Mouse (Mus musculus): Measurements from ENCODE around the gene Grhl1. TPM values are rescaled to one million over a fixed set of nuclear protein-coding genes. Genes with fewer than 3 reads are reported as not detected.

Gene Grhl1
- polyA plus RNA-seq, 1 experiment from 2014 or later, result 1.1 TPM

GRCm38 (mm10) chr12:24597376-24597775 lies 25.3 kb downstream of the Grhl1 start:
- Histone ChIP-seq H3K4me3 (no peak overlapping the region), H3K9me3 (no peaks in the 10 kb centered on the region), H3K36me3 (replicated peaks) (no peaks in the 10 kb centered on the region), H3K27me3 (replicated peaks) (no peaks in the 10 kb centered on the region), H3K4me2 (no peak overlapping the region), H3K4me1 (no peaks in the 10 kb centered on the region), H3K27ac (no peak overlapping the region), H3K9ac (no peak overlapping the region)
- WGBS, result 80% methylated on average over 6 of the region's 6 CpGs
- ATAC-seq (replicated peaks), result no peak

DNA sequence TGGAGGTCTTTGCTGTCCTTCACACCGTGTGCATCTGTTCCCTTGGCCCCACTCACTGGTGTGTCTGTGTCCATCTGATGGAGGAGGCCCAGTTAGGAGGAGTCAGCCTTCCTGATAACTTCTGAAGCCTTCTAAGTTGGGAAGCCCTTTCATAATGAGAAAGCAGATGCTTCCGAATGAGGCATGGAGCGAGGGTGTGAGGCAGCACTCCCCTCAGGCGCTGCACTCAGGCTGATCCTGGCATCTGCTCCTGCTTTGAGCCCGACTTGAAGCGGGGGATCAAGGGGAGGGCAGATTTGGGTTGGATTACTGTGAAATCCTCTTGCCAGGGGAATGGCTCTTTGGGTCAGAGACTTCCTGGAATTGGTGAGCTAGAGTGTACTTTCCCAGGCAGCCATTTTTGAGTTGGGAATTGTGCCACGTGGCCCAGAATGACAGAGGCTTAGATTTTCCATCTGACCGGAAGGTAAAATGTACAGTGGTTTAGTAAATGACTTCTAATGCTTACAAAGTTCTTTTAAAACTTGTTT lies 27.3 kb downstream of the Grhl1 start:
- no peak for ATAC-seq (replicated peaks)
- H3K9me3 ChIP-seq, result no peaks in the 10 kb centered on the region
- WGBS, result 59% methylated on average over 8 of the region's 8 CpGs
- H3K4me3 ChIP-seq, result no peak overlapping the region
- H3K27ac ChIP-seq, result no peak overlapping the region
- H3K9ac ChIP-seq, result no peak overlapping the region
- H3K4me1 ChIP-seq, result no peaks in the 10 kb centered on the region
- no peaks in the 10 kb centered on the region for H3K27me3 ChIP-seq (replicated peaks)
- no peak overlapping the region for H3K4me2 ChIP-seq
- H3K36me3 ChIP-seq (replicated peaks), result no peaks in the 10 kb centered on the region

- no peak for ATAC-seq (replicated peaks)
- no peak overlapping the region for H3K9ac ChIP-seq
- no peak overlapping the region for H3K27ac ChIP-seq
- no peaks in the 10 kb centered on the region for H3K36me3 ChIP-seq (replicated peaks)
- H3K27me3 ChIP-seq (replicated peaks), result no peaks in the 10 kb centered on the region
- no peaks in the 10 kb centered on the region for H3K9me3 ChIP-seq
- H3K4me1 ChIP-seq, result no peaks in the 10 kb centered on the region
- WGBS, result 88% methylated on average over 7 of the region's 7 CpGs
- H3K4me2 ChIP-seq, result no peak overlapping the region
- no peak overlapping the region for H3K4me3 ChIP-seq
These were observed 28.0 kb downstream of the Grhl1 start for GRCm38 (mm10) chr12:24600074-24600473.

- peak; percentile 77 for ATAC-seq (replicated peaks)
These were observed 28.7 kb downstream of the Grhl1 start for GRCm38 (mm10) chr12:24600806-24601205.

DNA sequence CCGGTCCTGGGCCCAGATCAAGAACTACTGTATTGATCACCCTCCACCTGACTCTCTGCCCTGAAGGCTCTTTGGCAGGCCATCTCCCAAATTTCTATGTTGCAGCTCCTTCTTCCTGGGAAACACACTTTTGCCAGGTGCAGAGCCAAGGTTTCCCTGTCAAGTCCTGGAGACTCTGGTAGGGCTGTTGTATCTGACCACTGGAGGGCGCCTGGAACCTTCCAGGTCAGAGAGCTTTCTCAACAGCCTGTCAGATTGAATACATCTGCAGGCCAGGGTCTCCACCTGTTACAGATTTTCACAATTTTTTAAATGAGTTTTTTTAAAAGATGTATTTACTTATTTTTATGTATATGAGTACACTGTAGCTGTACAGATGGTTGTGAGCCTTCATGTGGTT lies 31.2 kb downstream of the Grhl1 start:
- 37% methylated on average over 2 of the region's 2 CpGs for WGBS
- Histone ChIP-seq H3K36me3 (replicated peaks) (no peaks in the 10 kb centered on the region), H3K27ac (no peak overlapping the region), H3K27me3 (replicated peaks) (no peaks in the 10 kb centered on the region), H3K4me1 (no peaks in the 10 kb centered on the region), H3K9ac (no peak overlapping the region), H3K4me2 (no peak overlapping the region), H3K9me3 (no peaks in the 10 kb centered on the region), H3K4me3 (no peak overlapping the region)
- peak; percentile 61; the same call in 1 of the 2 replicates for ATAC-seq (replicated peaks)

More at GRCm38 (mm10) chr12:24600806-24601205, 28.7 kb downstream of the Grhl1 start:
- WGBS, result 4% methylated on average over 9 of the region's 9 CpGs
- no peak overlapping the region for H3K4me2 ChIP-seq
- no peak overlapping the region for H3K9ac ChIP-seq
- H3K9me3 ChIP-seq, result no peaks in the 10 kb centered on the region
- H3K4me3 ChIP-seq, result no peak overlapping the region
- H3K27ac ChIP-seq, result no peak overlapping the region
- no peaks in the 10 kb centered on the region for H3K4me1 ChIP-seq
- no peaks in the 10 kb centered on the region for H3K36me3 ChIP-seq (replicated peaks)
- no peaks in the 10 kb centered on the region for H3K27me3 ChIP-seq (replicated peaks)

GRCm38 (mm10) chr12:24606166-24606565 lies 34.1 kb downstream of the Grhl1 start:
- Histone ChIP-seq H3K9ac (no peak overlapping the region), H3K27me3 (replicated peaks) (no peaks in the 10 kb centered on the region), H3K9me3 (no peaks in the 10 kb centered on the region), H3K36me3 (replicated peaks) (no peaks in the 10 kb centered on the region), H3K27ac (no peak overlapping the region), H3K4me2 (no peak overlapping the region), H3K4me3 (no peak overlapping the region), H3K4me1 (no peaks in the 10 kb centered on the region)
- no peak for ATAC-seq (replicated peaks)
- WGBS, result 62% methylated on average over 10 of the region's 10 CpGs

- no peak overlapping the region for H3K4me3 ChIP-seq
- no peak overlapping the region for H3K9ac ChIP-seq
- no peak overlapping the region for H3K4me2 ChIP-seq
- no peaks in the 10 kb centered on the region for H3K27me3 ChIP-seq (replicated peaks)
- H3K27ac ChIP-seq, result no peak overlapping the region
- WGBS, result 81% methylated on average over 6 of the region's 6 CpGs
- H3K4me1 ChIP-seq, result no peaks in the 10 kb centered on the region
- no peaks in the 10 kb centered on the region for H3K36me3 ChIP-seq (replicated peaks)
- no peaks in the 10 kb centered on the region for H3K9me3 ChIP-seq
- no peak for ATAC-seq (replicated peaks)
These were observed 40.5 kb downstream of the Grhl1 start for GRCm38 (mm10) chr12:24612591-24612990.

DNA sequence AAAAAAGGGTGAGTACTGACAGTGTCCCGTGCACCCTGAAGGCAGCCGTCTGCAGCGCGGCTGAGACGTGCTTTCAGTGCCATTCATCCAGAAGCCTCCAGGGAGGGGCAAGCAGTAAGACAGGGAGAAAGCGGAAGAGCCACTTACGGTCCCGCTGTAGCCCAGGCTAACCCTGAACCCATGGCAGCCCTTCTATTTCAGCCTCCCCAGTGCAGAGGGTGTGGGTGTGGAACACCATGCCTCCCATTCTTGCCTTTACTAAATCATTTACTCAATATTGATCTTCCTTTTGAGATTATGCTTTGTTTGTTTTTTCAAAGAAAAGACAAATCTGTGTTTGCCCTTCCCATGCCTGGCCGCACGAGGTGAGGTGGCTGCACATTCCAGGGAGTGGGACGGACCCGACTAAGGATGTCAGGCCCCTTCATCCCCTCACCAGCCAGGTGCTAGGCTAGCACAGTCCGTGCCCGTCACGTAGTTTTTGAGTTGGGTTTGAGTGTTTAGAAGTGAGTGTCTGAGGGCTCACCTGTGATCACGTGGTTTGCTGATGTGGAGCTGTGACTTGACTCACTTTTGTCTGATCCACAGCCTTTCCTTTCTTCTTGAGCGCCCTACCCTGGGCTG lies 42.5 kb downstream of the Grhl1 start:
- Histone ChIP-seq H3K4me3 (no peak overlapping the region), H3K27ac (no peak overlapping the region), H3K4me1 (no peaks in the 10 kb centered on the region), H3K4me2 (no peak overlapping the region), H3K27me3 (replicated peaks) (no peaks in the 10 kb centered on the region), H3K9me3 (no peaks in the 10 kb centered on the region), H3K36me3 (replicated peaks) (no peaks in the 10 kb centered on the region), H3K9ac (no peak overlapping the region)
- WGBS, result 82% methylated on average over 17 of the region's 17 CpGs
- no peak for ATAC-seq (replicated peaks)

GRCm38 (mm10) chr12:24615140-24615539 lies 43.1 kb downstream of the Grhl1 start:
- ATAC-seq (replicated peaks), result no peak
- Histone ChIP-seq H3K4me3 (no peak overlapping the region), H3K27me3 (replicated peaks) (no peaks in the 10 kb centered on the region), H3K4me1 (no peaks in the 10 kb centered on the region), H3K9ac (no peak overlapping the region), H3K4me2 (no peak overlapping the region), H3K36me3 (replicated peaks) (no peaks in the 10 kb centered on the region), H3K27ac (no peak overlapping the region), H3K9me3 (no peaks in the 10 kb centered on the region)
- WGBS, result 82% methylated on average over 3 of the region's 3 CpGs

DNA sequence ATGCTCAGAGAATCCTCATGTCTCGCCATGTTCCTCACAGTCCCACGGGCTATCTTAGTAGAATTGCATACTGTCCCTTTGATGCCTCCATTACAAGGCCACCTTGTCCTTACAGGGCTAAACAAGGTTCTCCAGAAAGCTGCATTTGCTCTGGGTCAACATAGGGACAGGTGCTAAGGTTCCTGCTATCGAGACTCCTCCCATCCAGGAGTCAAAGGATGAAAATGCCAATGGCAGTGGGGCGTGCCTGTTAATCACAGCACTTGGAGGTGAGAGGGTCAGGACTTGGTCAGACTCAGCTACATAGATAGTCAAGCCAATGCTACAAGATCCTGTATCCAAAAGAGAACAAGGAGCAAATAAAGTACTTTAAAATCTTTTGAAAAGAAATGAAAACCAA lies 47.4 kb downstream of the Grhl1 start:
- H3K4me2 ChIP-seq, result no peak overlapping the region
- no peak overlapping the region for H3K9ac ChIP-seq
- no peaks in the 10 kb centered on the region for H3K27me3 ChIP-seq (replicated peaks)
- H3K4me1 ChIP-seq, result peaks cover 6% of the 10 kb centered on the region
- 91% methylated on average over 4 of the region's 4 CpGs for WGBS
- no peaks in the 10 kb centered on the region for H3K9me3 ChIP-seq
- H3K4me3 ChIP-seq, result no peak overlapping the region
- H3K36me3 ChIP-seq (replicated peaks), result no peaks in the 10 kb centered on the region
- no peak overlapping the region for H3K27ac ChIP-seq
- no peak for ATAC-seq (replicated peaks)

GRCm38 (mm10) chr12:24623486-24624251 lies 51.6 kb downstream of the Grhl1 start:
- H3K9me3 ChIP-seq, result no peaks in the 10 kb centered on the region
- H3K27me3 ChIP-seq (replicated peaks), result no peaks in the 10 kb centered on the region
- H3K9ac ChIP-seq, result no peak overlapping the region
- H3K27ac ChIP-seq, result no peak overlapping the region
- no peak overlapping the region for H3K4me2 ChIP-seq
- 61% methylated on average over 12 of the region's 12 CpGs for WGBS
- H3K36me3 ChIP-seq (replicated peaks), result no peaks in the 10 kb centered on the region
- ATAC-seq (replicated peaks), result peak; percentile 63; the same call in 1 of the 2 replicates
- H3K4me1 ChIP-seq, result peaks cover 6% of the 10 kb centered on the region
- no peak overlapping the region for H3K4me3 ChIP-seq

DNA sequence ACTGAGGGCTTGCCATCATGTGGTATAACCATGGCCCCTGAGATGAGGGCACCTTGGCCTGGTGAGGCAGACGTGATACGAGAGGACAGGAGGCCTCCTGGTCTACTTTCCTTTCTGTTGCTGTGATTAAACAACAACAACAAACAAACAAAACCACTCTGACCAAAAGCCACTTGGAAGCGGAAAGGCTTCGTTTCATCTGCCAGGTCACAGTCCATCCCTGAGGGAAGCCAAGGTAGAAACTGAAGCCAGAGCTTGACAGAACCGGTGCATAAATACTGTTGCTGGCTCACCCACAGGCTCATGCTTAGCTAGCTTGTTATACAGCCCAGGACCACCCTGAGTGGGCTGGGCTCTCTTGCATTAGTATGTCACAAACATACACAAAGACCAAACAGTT lies 54.3 kb downstream of the Grhl1 start:
- WGBS, result 93% methylated on average over 5 of the region's 5 CpGs
- H3K27ac ChIP-seq, result no peak overlapping the region
- no peak overlapping the region for H3K9ac ChIP-seq
- no peaks in the 10 kb centered on the region for H3K36me3 ChIP-seq (replicated peaks)
- H3K4me3 ChIP-seq, result no peak overlapping the region
- H3K9me3 ChIP-seq, result no peaks in the 10 kb centered on the region
- no peak overlapping the region for H3K4me2 ChIP-seq
- H3K27me3 ChIP-seq (replicated peaks), result no peaks in the 10 kb centered on the region
- ATAC-seq (replicated peaks), result no peak
- peaks cover 6% of the 10 kb centered on the region for H3K4me1 ChIP-seq

GRCm38 (mm10) chr12:24627215-24627614 lies 55.1 kb downstream of the Grhl1 start:
- Histone ChIP-seq H3K4me1 (peaks cover 6% of the 10 kb centered on the region), H3K9me3 (no peaks in the 10 kb centered on the region), H3K27me3 (replicated peaks) (no peaks in the 10 kb centered on the region), H3K4me2 (no peak overlapping the region), H3K4me3 (no peak overlapping the region), H3K36me3 (replicated peaks) (no peaks in the 10 kb centered on the region), H3K27ac (no peak overlapping the region), H3K9ac (no peak overlapping the region)
- WGBS, result 75% methylated on average over 3 of the region's 3 CpGs
- ATAC-seq (replicated peaks), result no peak
